Mouse (Mus musculus) MEL (cell line): Measurements from ENCODE around the gene Gm49384. TPM values are rescaled to one million over a fixed set of nuclear protein-coding genes. Genes with fewer than 3 reads are reported as not detected.
A peak's percentile ranks its signal among the peaks of the same experiment; 100 is the strongest.

ENCODE experiments used
- DNase-seq: peaks from one replicate; pipeline ENCODE4 v3.0.0; 2011; ENCODE audit warnings: low read depth, low spot score
- H3K27ac ChIP-seq: 2 replicates; pipeline ENCODE4 v1.5.1; 2012; ENCODE audit warnings: low read depth, mild to moderate bottlenecking, control low read depth, low read length, moderate library complexity; ENCODE audit not compliant: control insufficient read depth
- H3K27me3 ChIP-seq, 2 experiments: fragments of 150-350 bp in 1 of 2; sonication (generic) in 1 of 2; 2 replicates each; pipeline ENCODE4 v1.6.1; 2012; ENCODE audit warnings: low read length in 2 of 2, mild to moderate bottlenecking in 2 of 2, improper control_type of control experiment in 1 of 2, moderate library complexity in 1 of 2; ENCODE audit not compliant: insufficient read depth in 2 of 2, control insufficient read depth in 1 of 2
- H3K36me3 ChIP-seq, 2 experiments: 2 replicates each; pipeline ENCODE4 v1.6.1; 2012 to 2014; ENCODE audit warnings: low read length in 2 of 2, improper control_type of control experiment in 1 of 2, inconsistent platforms in 1 of 2, mild to moderate bottlenecking in 1 of 2; ENCODE audit not compliant: insufficient read depth in 2 of 2, control insufficient read depth in 1 of 2
- H3K4me1 ChIP-seq, 2 experiments: fragments of 150-350 bp in 1 of 2; sonication (generic) in 1 of 2; 2 replicates each; pipeline ENCODE4 v1.6.1; 2012; ENCODE audit warnings: low read length in 2 of 2, improper control_type of control experiment in 1 of 2, mild to moderate bottlenecking in 1 of 2; ENCODE audit not compliant: insufficient read depth in 2 of 2, control insufficient read depth in 1 of 2
- H3K4me3 ChIP-seq, 2 experiments: fragments of 150-350 bp in 1 of 2; sonication (generic) in 1 of 2; 2 replicates each; pipeline ENCODE4 v1.5.1; 2012; ENCODE audit warnings: low read depth in 2 of 2, low read length in 2 of 2, mild to moderate bottlenecking in 2 of 2, moderate library complexity in 2 of 2, control low read depth in 1 of 2, improper control_type of control experiment in 1 of 2; ENCODE audit not compliant: control insufficient read depth in 1 of 2, insufficient read depth in 1 of 2
- H3K79me2 ChIP-seq: 2 replicates; pipeline ENCODE4 v1.6.1; 2012; ENCODE audit warnings: mild to moderate bottlenecking, low read length, moderate library complexity; ENCODE audit not compliant: control insufficient read depth, poor library complexity, insufficient read depth
- H3K9ac ChIP-seq: 2 replicates; pipeline ENCODE4 v1.6.1; 2012; ENCODE audit warnings: low read depth, mild to moderate bottlenecking, control low read depth, low read length, moderate library complexity; ENCODE audit not compliant: control insufficient read depth, poor library complexity, severe bottlenecking
- H3K9me3 ChIP-seq: fragments of 150-350 bp; sonication (generic); replicated peaks from 2 replicates; pipeline ENCODE4 v1.6.1; 2012; ENCODE audit warnings: mild to moderate bottlenecking, low read length, improper control_type of control experiment, moderate library complexity; ENCODE audit not compliant: insufficient read depth
- BHLHE40 ChIP-seq: IDR thresholded peaks from 2 replicates; pipeline ENCODE4 v1.6.1; 2012; ENCODE audit warnings: low read depth, mild to moderate bottlenecking, inconsistent platforms, low read length, improper control_type of control experiment, borderline replicate concordance
- CHD2 ChIP-seq: IDR thresholded peaks from 2 replicates; pipeline ENCODE4 v1.6.1; 2011; ENCODE audit warnings: low read length, improper control_type of control experiment
- ELF1 ChIP-seq: IDR thresholded peaks from 2 replicates; pipeline ENCODE4 v1.6.1; 2014; ENCODE audit warnings: low read depth, mild to moderate bottlenecking, inconsistent platforms, low read length, improper control_type of control experiment, moderate library complexity
- HCFC1 ChIP-seq: IDR thresholded peaks from 2 replicates; pipeline ENCODE4 v1.6.1; 2012; ENCODE audit warnings: low read depth, mild to moderate bottlenecking, inconsistent platforms, low read length, improper control_type of control experiment, moderate library complexity
- MAX ChIP-seq: IDR thresholded peaks from 2 replicates; pipeline ENCODE4 v1.6.1; 2011; ENCODE audit warnings: low read length, improper control_type of control experiment
- MAZ ChIP-seq: IDR thresholded peaks from 2 replicates; pipeline ENCODE4 v1.6.1; 2012; ENCODE audit warnings: low read depth, mild to moderate bottlenecking, inconsistent platforms, low read length, improper control_type of control experiment
- MXI1 ChIP-seq: IDR thresholded peaks from 2 replicates; pipeline ENCODE4 v1.6.1; 2011; ENCODE audit warnings: mild to moderate bottlenecking, low read depth, low read length, improper control_type of control experiment
- NELFE ChIP-seq: IDR thresholded peaks from 2 replicates; pipeline ENCODE4 v1.6.1; 2011; ENCODE audit warnings: low read depth, low read length, improper control_type of control experiment
- NRF1 ChIP-seq: IDR thresholded peaks from 2 replicates; pipeline ENCODE4 v1.6.1; 2014; ENCODE audit warnings: low read depth, mild to moderate bottlenecking, inconsistent platforms, low read length, improper control_type of control experiment, moderate library complexity; ENCODE audit not compliant: poor library complexity, insufficient read depth, severe bottlenecking
- POLR2A ChIP-seq, 2 experiments: IDR thresholded peaks; 2 replicates each; pipeline ENCODE4 v1.6.1; 2011 to 2012; ENCODE audit warnings: low read length in 2 of 2, mild to moderate bottlenecking in 2 of 2, control low read depth in 1 of 2, improper control_type of control experiment in 1 of 2, low read depth in 1 of 2, moderate library complexity in 1 of 2; ENCODE audit not compliant: control insufficient read depth in 1 of 2, insufficient read depth in 1 of 2, poor library complexity in 1 of 2
- POLR2AphosphoS2 ChIP-seq: IDR thresholded peaks from 2 replicates; pipeline ENCODE4 v1.6.1; 2011; ENCODE audit warnings: low read length, improper control_type of control experiment
- RAD21 ChIP-seq: IDR thresholded peaks from 2 replicates; pipeline ENCODE4 v1.6.1; 2011; ENCODE audit warnings: mild to moderate bottlenecking, low read depth, low read length, improper control_type of control experiment
- SMC3 ChIP-seq: IDR thresholded peaks from 2 replicates; pipeline ENCODE4 v1.6.1; 2011; ENCODE audit warnings: low read depth, low read length, improper control_type of control experiment
- TAL1 ChIP-seq: IDR thresholded peaks from 2 replicates; pipeline ENCODE4 v1.6.1; 2012; ENCODE audit warnings: mild to moderate bottlenecking, inconsistent platforms, low read length, moderate library complexity, mixed read lengths
- USF1 ChIP-seq: IDR thresholded peaks from 2 replicates; pipeline ENCODE4 v1.6.1; 2014; ENCODE audit warnings: low read depth, mild to moderate bottlenecking, inconsistent platforms, low read length, improper control_type of control experiment, moderate library complexity
- USF2 ChIP-seq, 2 experiments: IDR thresholded peaks; 2 replicates each; pipeline ENCODE4 v1.6.1; 2011 to 2012; ENCODE audit warnings: improper control_type of control experiment in 2 of 2, low read length in 2 of 2, borderline replicate concordance in 1 of 2, inconsistent platforms in 1 of 2, low read depth in 1 of 2, mild to moderate bottlenecking in 1 of 2; ENCODE audit not compliant: insufficient read depth in 1 of 2
- ZKSCAN1 ChIP-seq: IDR thresholded peaks from 2 replicates; pipeline ENCODE4 v1.6.1; 2012; ENCODE audit warnings: low read depth, mild to moderate bottlenecking, inconsistent platforms, low read length, improper control_type of control experiment, moderate library complexity
- ZMIZ1 ChIP-seq: IDR thresholded peaks from 2 replicates; pipeline ENCODE4 v1.6.1; 2012; ENCODE audit warnings: low read depth, mild to moderate bottlenecking, inconsistent platforms, low read length, improper control_type of control experiment, moderate library complexity
- ZNF384 ChIP-seq: IDR thresholded peaks from 2 replicates; pipeline ENCODE4 v1.6.1; 2012; ENCODE audit warnings: low read depth, mild to moderate bottlenecking, inconsistent platforms, low read length, improper control_type of control experiment
- polyA plus RNA-seq, 2 experiments: library from polyadenylated mRNA; stranded (reverse) in 1 of 2; unstranded in 1 of 2; fragments of >175 nt in 1 of 2; fragments of >200 nt in 1 of 2; gene quantifications; 2 replicates each; pipeline versions ENCODE4 v1.2.1 to v1.2.4; 2012; ENCODE audit warnings: low replicate concordance in 2 of 2, low read depth in 1 of 2; ENCODE audit not compliant: insufficient read length in 2 of 2, insufficient read depth in 1 of 2, missing spikeins in 1 of 2
- total RNA-seq: library from RNA; depleted of rRNA; stranded (reverse); fragments of 300-350 nt; gene quantifications from 2 replicates; pipeline ENCODE4 v1.2.3, GENCODE M21; 2012

Gene Gm49384
- total and polyA plus RNA-seq, 3 experiments: 26.2 to 28.5 TPM; not detected in 1

GRCm38 (mm10) chr12:69181800-69182199 is 22.3 kb downstream of the Gm49384 start:
- Histone ChIP-seq H3K4me3 (no peak overlapping the region), H3K9ac (no peak overlapping the region), H3K27me3 (no peaks in the 10 kb centered on the region), H3K9me3 (no peaks in the 10 kb centered on the region), H3K36me3 (peaks cover 8 to 20% of the 10 kb centered on the region in 2 experiments), H3K27ac (no peak overlapping the region), H3K4me1 (peaks cover 7% of the 10 kb centered on the region in 2 experiments; a peak in 3 of 4 replicates), H3K79me2 (peaks cover 33% of the 10 kb centered on the region)
- TF ChIP-seq MXI1 (no peak), USF1 (no peak), HCFC1 (no peak), POLR2A (IDR thresholded peaks at IDR 0.05; ENCODE audit: control insufficient read depth in 1 of 2, insufficient read depth in 1 of 2, low read depth in 1 of 2, low read length in 2 of 2, poor library complexity in 1 of 2) (peak in 1 of 2 experiments; percentile 46; a peak in 2 of 4 replicates), POLR2AphosphoS2 (peak; percentile 61; the same call in 1 of the 2 replicates), ZNF384 (peak; percentile 41; the same call in 1 of the 2 replicates), ZMIZ1 (no peak), MAZ (no peak), ELF1 (no peak)
- no peak for DNase-seq

DNA sequence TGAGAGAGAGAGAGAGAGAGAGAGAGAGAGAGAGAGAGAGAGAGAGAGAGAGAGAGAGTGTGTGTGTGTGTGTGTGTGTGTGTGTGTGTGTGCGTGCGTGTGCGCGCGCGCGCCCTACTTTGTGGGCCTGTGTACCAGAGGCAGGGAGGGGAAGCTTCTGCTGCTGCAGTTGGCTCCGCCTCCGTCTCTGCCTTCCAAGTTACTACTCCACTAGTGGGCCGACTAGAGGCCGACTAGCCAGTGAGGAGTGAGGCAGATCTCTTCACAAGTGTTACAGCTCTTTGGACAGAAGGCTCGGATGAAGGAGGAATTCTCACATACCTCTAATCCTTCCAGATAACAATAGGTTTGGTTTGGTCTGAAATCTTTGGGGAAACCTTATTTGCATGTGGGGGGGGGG is 24.7 kb downstream of the Gm49384 start:
- Histone ChIP-seq H3K9ac (no peak overlapping the region), H3K36me3 (peaks cover 8 to 10% of the 10 kb centered on the region in 2 experiments), H3K9me3 (no peaks in the 10 kb centered on the region), H3K27ac (no peak overlapping the region)
- TF ChIP-seq ZNF384: no peak
- TF ChIP-seq USF1: no peak
- no peak for TF ChIP-seq HCFC1
- TF ChIP-seq POLR2A (IDR thresholded peaks at IDR 0.05; ENCODE audit: control insufficient read depth in 1 of 2, insufficient read depth in 1 of 2, low read depth in 1 of 2, low read length in 2 of 2, poor library complexity in 1 of 2): no peak
- TF ChIP-seq TAL1: no peak
- no peak for TF ChIP-seq MAX
- TF ChIP-seq ZMIZ1: no peak
- no peak for TF ChIP-seq NELFE
- TF ChIP-seq RAD21: no peak
- TF ChIP-seq NRF1: no peak
- TF ChIP-seq ZKSCAN1: no peak
- no peak for TF ChIP-seq SMC3
- no peak for TF ChIP-seq CHD2
- TF ChIP-seq BHLHE40: no peak
- no peak for TF ChIP-seq ELF1
- no peak for TF ChIP-seq USF2 (IDR thresholded peaks at IDR 0.05; ENCODE audit: borderline replicate concordance in 1 of 2, insufficient read depth in 1 of 2, low read depth in 1 of 2, low read length in 2 of 2)
- TF ChIP-seq, all 39 proteins: peak for 0
- Histone ChIP-seq H3K79me2 (peaks cover 17% of the 10 kb centered on the region), H3K4me1 (peaks cover 2% of the 10 kb centered on the region in 2 experiments; a peak in 2 of 4 replicates), H3K27me3 (no peaks in the 10 kb centered on the region), H3K4me3 (no peak overlapping the region)
- no peak for DNase-seq
